Mouse (Mus musculus) lung, embryonic 16.5 days (tissue): Measurements from ENCODE around the gene Thbs2. TPM values are rescaled to one million over a fixed set of nuclear protein-coding genes. Genes with fewer than 3 reads are reported as not detected.
A peak's percentile ranks its signal among the peaks of the same experiment; 100 is the strongest.

Experiments used
- ATAC-seq: fragments of 200-750 bp; cut with Nextera tagmentation; 2 replicates; pipeline ENCODE4 v1.8.0; 2017; ENCODE audit warnings: low read depth, mild to moderate bottlenecking, moderate library complexity
- H3K27ac ChIP-seq: fragments of 300-500 bp; sonication (generic); 2 replicates; pipeline ENCODE4 v1.5.1; 2014; ENCODE audit warnings: mild to moderate bottlenecking, control low read depth, low read length
- H3K27me3 ChIP-seq: fragments of 300-500 bp; sonication (generic); 2 replicates; pipeline ENCODE4 v1.6.1; 2014; ENCODE audit warnings: low read depth, low read length, mixed read lengths; ENCODE audit not compliant: control insufficient read depth, insufficient read depth
- H3K36me3 ChIP-seq: fragments of 300-500 bp; sonication (generic); 2 replicates; pipeline ENCODE4 v1.6.1; 2014; ENCODE audit warnings: low read length; ENCODE audit not compliant: control insufficient read depth, insufficient read depth
- H3K4me1 ChIP-seq: fragments of 300-500 bp; sonication (generic); replicated peaks from 2 replicates; pipeline ENCODE4 v1.6.1; 2014; ENCODE audit warnings: low read length, mixed read lengths; ENCODE audit not compliant: control insufficient read depth, insufficient read depth
- H3K4me2 ChIP-seq: fragments of 300-500 bp; sonication (generic); 2 replicates; pipeline ENCODE4 v1.6.1; 2014; ENCODE audit warnings: low read depth, low read length, control low read depth
- H3K4me3 ChIP-seq: fragments of 300-500 bp; sonication (generic); 2 replicates; pipeline ENCODE4 v1.5.1; 2014; ENCODE audit warnings: mild to moderate bottlenecking, low read length, control low read depth
- H3K9ac ChIP-seq: fragments of 300-500 bp; sonication (generic); 2 replicates; pipeline ENCODE4 v1.6.1; 2014; ENCODE audit warnings: low read length, control low read depth
- H3K9me3 ChIP-seq: fragments of 300-500 bp; sonication (generic); 2 replicates; pipeline ENCODE4 v1.6.1; 2016; ENCODE audit warnings: low read length; ENCODE audit not compliant: control insufficient read depth
- WGBS: fragments of 180-500 bp; shearing (Covaris S2); extraction: QIAGEN DNeasy Blood & Tissue Kit; methylation state at CpG from one replicate; pipeline ENCODE4 v1.1.7; 2014; 5-methylcytosine and 5-hydroxymethylcytosine counted together
- polyA plus RNA-seq: library from polyadenylated mRNA; unstranded; fragments of >200 nt; fragmentation: Nextera tagmentation; extraction: Ambion mirVana; gene quantifications from 2 replicates; pipeline ENCODE4 v1.2.1, GENCODE M21; 2015

The Thbs2 gene
- polyA plus RNA-seq, 1 experiment from 2014 or later, result 31.5 TPM

- no peaks in the 10 kb centered on the region for H3K27me3 ChIP-seq
- H3K27ac ChIP-seq, result no peak overlapping the region
- H3K9me3 ChIP-seq, result no peaks in the 10 kb centered on the region
- no peaks in the 10 kb centered on the region for H3K36me3 ChIP-seq
- H3K4me1 ChIP-seq, result peaks cover 7% of the 10 kb centered on the region
- no peak overlapping the region for H3K9ac ChIP-seq
- WGBS, result 25% methylated on average over 4 of the region's 4 CpGs
- H3K4me2 ChIP-seq, result no peak overlapping the region
- 0 out of 2 replicates have a peak, but pooled peaks have one; percentile 27 for ATAC-seq
- H3K4me3 ChIP-seq, result no peak overlapping the region
Observed at GRCm38 (mm10) chr17:14703268-14703667, 9.2 kb upstream of the Thbs2 start.

GRCm38 (mm10) chr17:14702701-14703100 is 8.7 kb upstream of the Thbs2 start:
- no peak for ATAC-seq
- Histone ChIP-seq H3K9ac (no peak overlapping the region), H3K4me1 (peaks cover 12% of the 10 kb centered on the region), H3K4me3 (no peak overlapping the region), H3K36me3 (no peaks in the 10 kb centered on the region), H3K27me3 (no peaks in the 10 kb centered on the region), H3K27ac (no peak overlapping the region), H3K4me2 (no peak overlapping the region), H3K9me3 (no peaks in the 10 kb centered on the region)
- 56% methylated on average over 3 of the region's 3 CpGs for WGBS

GRCm38 (mm10) chr17:14701891-14702290 is 7.9 kb upstream of the Thbs2 start:
- WGBS, result 49% methylated on average over 2 of the region's 2 CpGs
- Histone ChIP-seq H3K9ac (no peak overlapping the region), H3K27me3 (no peaks in the 10 kb centered on the region), H3K27ac (no peak overlapping the region), H3K4me1 (peaks cover 16% of the 10 kb centered on the region), H3K9me3 (no peaks in the 10 kb centered on the region), H3K4me2 (no peak overlapping the region), H3K36me3 (no peaks in the 10 kb centered on the region), H3K4me3 (no peak overlapping the region)
- ATAC-seq, result no peak

GRCm38 (mm10) chr17:14700204-14700603 is 6.2 kb upstream of the Thbs2 start:
- no peaks in the 10 kb centered on the region for H3K27me3 ChIP-seq
- peaks cover 24% of the 10 kb centered on the region for H3K4me1 ChIP-seq
- H3K9ac ChIP-seq, result no peak overlapping the region
- no peaks in the 10 kb centered on the region for H3K9me3 ChIP-seq
- no peak overlapping the region for H3K4me2 ChIP-seq
- no peak overlapping the region for H3K4me3 ChIP-seq
- 50% methylated on average over 5 of the region's 5 CpGs for WGBS
- H3K36me3 ChIP-seq, result no peaks in the 10 kb centered on the region
- 0 out of 2 replicates have a peak, but pooled peaks have one; percentile 6 for ATAC-seq
- 0 out of 2 replicates have a peak overlapping the region, but pooled peaks have one; percentile 8 for H3K27ac ChIP-seq

- 68% methylated on average over 6 of the region's 6 CpGs for WGBS
- peaks cover 32% of the 10 kb centered on the region for H3K4me1 ChIP-seq
Observed at GRCm38 (mm10) chr17:14698188-14698587, 4.2 kb upstream of the Thbs2 start.

GRCm38 (mm10) chr17:14697096-14697495 is 3.1 kb upstream of the Thbs2 start:
- 35% methylated on average over 6 of the region's 6 CpGs for WGBS
- no peak overlapping the region for H3K9ac ChIP-seq
- peaks cover 29% of the 10 kb centered on the region for H3K4me1 ChIP-seq
- H3K27ac ChIP-seq, result peak overlapping the region; percentile 50; the same call in 1 of the 2 replicates
- H3K4me3 ChIP-seq, result no peak overlapping the region
- H3K4me2 ChIP-seq, result no peak overlapping the region
- H3K27me3 ChIP-seq, result no peaks in the 10 kb centered on the region
- peak; percentile 87 for ATAC-seq
- no peaks in the 10 kb centered on the region for H3K9me3 ChIP-seq
- H3K36me3 ChIP-seq, result no peaks in the 10 kb centered on the region

More at GRCm38 (mm10) chr17:14698188-14698587, 4.2 kb upstream of the Thbs2 start:
- no peak for ATAC-seq
- Histone ChIP-seq H3K4me2 (no peak overlapping the region), H3K9me3 (no peaks in the 10 kb centered on the region), H3K4me3 (no peak overlapping the region), H3K9ac (no peak overlapping the region), H3K36me3 (no peaks in the 10 kb centered on the region), H3K27me3 (no peaks in the 10 kb centered on the region), H3K27ac (no peak overlapping the region)

GRCm38 (mm10) chr17:14696281-14696795 is 2.3 kb upstream of the Thbs2 start:
- Histone ChIP-seq H3K36me3 (no peaks in the 10 kb centered on the region), H3K9ac (no peak overlapping the region), H3K4me1 (peaks cover 33% of the 10 kb centered on the region), H3K4me3 (no peak overlapping the region), H3K9me3 (no peaks in the 10 kb centered on the region), H3K27ac (peak overlapping the region; percentile 50; the same call in 1 of the 2 replicates), H3K27me3 (no peaks in the 10 kb centered on the region), H3K4me2 (no peak overlapping the region)
- ATAC-seq, result no peak
- WGBS, result 70% methylated on average over 6 of the region's 6 CpGs

- 20% methylated on average over 9 of the region's 9 CpGs for WGBS
- ATAC-seq, result no peak
- peak overlapping the region; percentile 57 for H3K4me2 ChIP-seq
- H3K27ac ChIP-seq, result peak overlapping the region; percentile 41
- H3K36me3 ChIP-seq, result no peaks in the 10 kb centered on the region; the same call in 1 of the 2 replicates
- H3K9ac ChIP-seq, result peak overlapping the region; percentile 57
- peak overlapping the region; percentile 40 for H3K4me3 ChIP-seq
- peaks cover 34% of the 10 kb centered on the region for H3K4me1 ChIP-seq
- no peaks in the 10 kb centered on the region for H3K9me3 ChIP-seq
- H3K27me3 ChIP-seq, result no peaks in the 10 kb centered on the region
Observed at GRCm38 (mm10) chr17:14693048-14693993, 714 bp downstream of the Thbs2 start.

GRCm38 (mm10) chr17:14691901-14692300 is 2.1 kb downstream of the Thbs2 start:
- WGBS, result 55% methylated on average over 6 of the region's 6 CpGs
- H3K36me3 ChIP-seq, result no peaks in the 10 kb centered on the region; the same call in 1 of the 2 replicates
- peak overlapping the region; percentile 57 for H3K4me2 ChIP-seq
- H3K9me3 ChIP-seq, result no peaks in the 10 kb centered on the region
- 0 out of 2 replicates have a peak overlapping the region, but pooled peaks have one; percentile 0 for H3K27ac ChIP-seq
- H3K27me3 ChIP-seq, result no peaks in the 10 kb centered on the region
- H3K4me1 ChIP-seq, result peaks cover 27% of the 10 kb centered on the region
- H3K9ac ChIP-seq, result no peak overlapping the region
- H3K4me3 ChIP-seq, result peak overlapping the region; percentile 40
- ATAC-seq, result no peak
